Mouse (Mus musculus) forebrain, embryonic 12.5 days (tissue): ENCODE measurements around the gene Tmem185b. TPM values are rescaled to one million over a fixed set of nuclear protein-coding genes. Genes with fewer than 3 reads are reported as not detected.

ENCODE experiments used
- ATAC-seq: fragments of 200-750 bp; cut with Nextera tagmentation; 2 replicates; pipeline ENCODE4 v1.8.0; 2017; ENCODE audit warnings: moderate TSS enrichment; ENCODE audit not compliant: low FRiP score
- H3K27ac ChIP-seq: fragments of 300-500 bp; sonication (generic); 2 replicates; pipeline ENCODE4 v1.5.1; 2016; ENCODE audit warnings: mild to moderate bottlenecking
- H3K27me3 ChIP-seq: fragments of 300-500 bp; sonication (generic); 2 replicates; pipeline ENCODE4 v1.6.1; 2016; ENCODE audit warnings: mild to moderate bottlenecking
- H3K36me3 ChIP-seq: fragments of 300-500 bp; sonication (generic); replicated peaks from 2 replicates; pipeline ENCODE4 v1.6.1; 2016; ENCODE audit warnings: mild to moderate bottlenecking
- H3K4me1 ChIP-seq: fragments of 300-500 bp; sonication (generic); 2 replicates; pipeline ENCODE4 v1.6.1; 2016
- H3K4me2 ChIP-seq: fragments of 300-500 bp; sonication (generic); 2 replicates; pipeline ENCODE4 v1.6.1; 2016; ENCODE audit warnings: mild to moderate bottlenecking, moderate library complexity
- H3K4me3 ChIP-seq: fragments of 300-500 bp; sonication (generic); replicated peaks from 2 replicates; pipeline ENCODE4 v1.5.1; 2016; ENCODE audit warnings: mild to moderate bottlenecking
- H3K9ac ChIP-seq: fragments of 300-500 bp; sonication (generic); 2 replicates; pipeline ENCODE4 v1.6.1; 2016; ENCODE audit warnings: mild to moderate bottlenecking
- H3K9me3 ChIP-seq: fragments of 300-500 bp; sonication (generic); 2 replicates; pipeline ENCODE4 v1.6.1; 2016
- WGBS: fragments of 180-500 bp; shearing (Covaris S2); methylation state at CpG from one replicate; pipeline ENCODE4 v1.1.7; 2016; 5-methylcytosine and 5-hydroxymethylcytosine counted together
- polyA plus RNA-seq: library from polyadenylated mRNA; unstranded; fragments of >200 nt; fragmentation: Nextera tagmentation; extraction: Ambion mirVana; gene quantifications from 2 replicates; pipeline ENCODE4 v1.2.1, GENCODE M21; 2016

Tmem185b gene
- polyA plus RNA-seq, 1 experiment from 2014 or later = 19.7 TPM

- Histone ChIP-seq H3K4me3 (no peak overlapping the region), H3K9ac (no peak overlapping the region), H3K4me2 (no peak overlapping the region), H3K4me1 (peaks cover 3% of the 10 kb centered on the region; the same call in 1 of the 2 replicates), H3K27ac (no peak overlapping the region), H3K27me3 (no peaks in the 10 kb centered on the region), H3K36me3 (no peaks in the 10 kb centered on the region), H3K9me3 (no peaks in the 10 kb centered on the region)
- ATAC-seq = no peak
- 89% methylated on average over 2 of the region's 2 CpGs for WGBS
These were observed 31.8 kb upstream of the Tmem185b start for GRCm38 (mm10) chr1:119494024-119494711.

GRCm38 (mm10) chr1:119494712-119495395 is 31.1 kb upstream of the Tmem185b start:
- 91% methylated on average over 8 of the region's 9 CpGs for WGBS
- H3K27me3 ChIP-seq = no peaks in the 10 kb centered on the region
- H3K9me3 ChIP-seq = no peaks in the 10 kb centered on the region
- H3K27ac ChIP-seq = no peak overlapping the region
- peaks cover 3% of the 10 kb centered on the region; the same call in 1 of the 2 replicates for H3K4me1 ChIP-seq
- H3K9ac ChIP-seq = no peak overlapping the region
- H3K4me3 ChIP-seq = no peak overlapping the region
- H3K4me2 ChIP-seq = no peak overlapping the region
- ATAC-seq = no peak
- H3K36me3 ChIP-seq = no peaks in the 10 kb centered on the region

- no peak for ATAC-seq
- H3K27me3 ChIP-seq = no peaks in the 10 kb centered on the region
- WGBS = 93% methylated on average over 6 of the region's 6 CpGs
- no peak overlapping the region for H3K4me3 ChIP-seq
- H3K4me2 ChIP-seq = no peak overlapping the region
- peaks cover 3% of the 10 kb centered on the region; the same call in 1 of the 2 replicates for H3K4me1 ChIP-seq
- H3K9ac ChIP-seq = no peak overlapping the region
- no peaks in the 10 kb centered on the region for H3K9me3 ChIP-seq
- H3K27ac ChIP-seq = no peak overlapping the region
- no peaks in the 10 kb centered on the region for H3K36me3 ChIP-seq
These were observed 30.6 kb upstream of the Tmem185b start for GRCm38 (mm10) chr1:119495396-119495775.

- H3K27me3 ChIP-seq = no peaks in the 10 kb centered on the region
- no peaks in the 10 kb centered on the region for H3K4me1 ChIP-seq
- H3K9me3 ChIP-seq = no peaks in the 10 kb centered on the region
- no peak overlapping the region for H3K27ac ChIP-seq
- H3K4me2 ChIP-seq = no peak overlapping the region
- 71% methylated on average over 5 of the region's 5 CpGs for WGBS
- ATAC-seq = no peak
- H3K9ac ChIP-seq = no peak overlapping the region
- no peak overlapping the region for H3K4me3 ChIP-seq
- no peaks in the 10 kb centered on the region for H3K36me3 ChIP-seq
These were observed 28.5 kb upstream of the Tmem185b start for GRCm38 (mm10) chr1:119497346-119498004.

GRCm38 (mm10) chr1:119498536-119499231 is 27.3 kb upstream of the Tmem185b start:
- Histone ChIP-seq H3K4me3 (no peak overlapping the region), H3K4me1 (peaks cover 8% of the 10 kb centered on the region), H3K27me3 (no peaks in the 10 kb centered on the region), H3K9me3 (no peaks in the 10 kb centered on the region), H3K27ac (no peak overlapping the region), H3K9ac (no peak overlapping the region), H3K4me2 (no peak overlapping the region), H3K36me3 (no peaks in the 10 kb centered on the region)
- WGBS = 88% methylated on average over 9 of the region's 9 CpGs
- no peak for ATAC-seq

- no peak overlapping the region for H3K4me3 ChIP-seq
- no peak overlapping the region for H3K27ac ChIP-seq
- WGBS = 93% methylated on average over 10 of the region's 10 CpGs
- ATAC-seq = no peak
- no peak overlapping the region for H3K9ac ChIP-seq
- no peaks in the 10 kb centered on the region for H3K27me3 ChIP-seq
- H3K9me3 ChIP-seq = no peaks in the 10 kb centered on the region
- no peaks in the 10 kb centered on the region for H3K36me3 ChIP-seq
- H3K4me2 ChIP-seq = no peak overlapping the region
- H3K4me1 ChIP-seq = peaks cover 12% of the 10 kb centered on the region
These were observed 26.5 kb upstream of the Tmem185b start for GRCm38 (mm10) chr1:119499456-119499855.

GRCm38 (mm10) chr1:119501881-119502280 is 24.1 kb upstream of the Tmem185b start:
- no peak for ATAC-seq
- H3K27me3 ChIP-seq = peaks cover 16% of the 10 kb centered on the region
- WGBS = 83% methylated on average over 8 of the region's 8 CpGs

GRCm38 (mm10) chr1:119502729-119503128 is 23.2 kb upstream of the Tmem185b start:
- H3K4me3 ChIP-seq = no peak overlapping the region
- H3K27ac ChIP-seq = no peak overlapping the region
- H3K9me3 ChIP-seq = no peaks in the 10 kb centered on the region
- H3K27me3 ChIP-seq = peaks cover 20% of the 10 kb centered on the region
- no peaks in the 10 kb centered on the region for H3K36me3 ChIP-seq
- peaks cover 20% of the 10 kb centered on the region for H3K4me1 ChIP-seq
- WGBS = 94% methylated on average over 11 of the region's 11 CpGs
- no peak for ATAC-seq
- no peak overlapping the region for H3K9ac ChIP-seq
- no peak overlapping the region; the same call in 1 of the 2 replicates for H3K4me2 ChIP-seq

More at GRCm38 (mm10) chr1:119501881-119502280, 24.1 kb upstream of the Tmem185b start:
- Histone ChIP-seq H3K4me3 (no peak overlapping the region), H3K4me2 (no peak overlapping the region), H3K36me3 (no peaks in the 10 kb centered on the region), H3K4me1 (peaks cover 20% of the 10 kb centered on the region), H3K27ac (no peak overlapping the region), H3K9ac (no peak overlapping the region), H3K9me3 (no peaks in the 10 kb centered on the region)

GRCm38 (mm10) chr1:119503181-119503580 is 22.8 kb upstream of the Tmem185b start:
- no peaks in the 10 kb centered on the region for H3K9me3 ChIP-seq
- ATAC-seq = no peak
- H3K27ac ChIP-seq = no peak overlapping the region
- WGBS = 81% methylated on average over 3 of the region's 3 CpGs
- no peaks in the 10 kb centered on the region for H3K36me3 ChIP-seq
- 0 out of 2 replicates have a peak overlapping the region, but pooled peaks have one; percentile 57 for H3K4me3 ChIP-seq
- peaks cover 20% of the 10 kb centered on the region for H3K27me3 ChIP-seq
- H3K4me1 ChIP-seq = peaks cover 20% of the 10 kb centered on the region
- H3K9ac ChIP-seq = no peak overlapping the region
- peak overlapping the region; percentile 70 for H3K4me2 ChIP-seq

GRCm38 (mm10) chr1:119503808-119504207 is 22.2 kb upstream of the Tmem185b start:
- WGBS = 28% methylated on average over 5 of the region's 5 CpGs
- peaks cover 20% of the 10 kb centered on the region for H3K27me3 ChIP-seq
- ATAC-seq = no peak
- peak overlapping the region; percentile 70 for H3K4me2 ChIP-seq
- H3K4me3 ChIP-seq = peak overlapping the region; percentile 57
- H3K9me3 ChIP-seq = no peaks in the 10 kb centered on the region
- H3K27ac ChIP-seq = no peak overlapping the region
- H3K9ac ChIP-seq = peak overlapping the region; percentile 63; the same call in 1 of the 2 replicates
- no peaks in the 10 kb centered on the region for H3K36me3 ChIP-seq
- peaks cover 20% of the 10 kb centered on the region for H3K4me1 ChIP-seq

GRCm38 (mm10) chr1:119504260-119505062 is 21.5 kb upstream of the Tmem185b start, which contains the start of gene Ralb:
TSS of gene Ralb (minus strand) at chr1:119504794.
- Histone ChIP-seq H3K4me2 (peak within 1 kb of the TSS; percentile 70), H3K4me1 (peaks cover 20% of the 10 kb centered on the region), H3K27ac (no peak within 1 kb of the TSS), H3K9me3 (no peaks in the 10 kb centered on the region), H3K36me3 (no peaks in the 10 kb centered on the region), H3K9ac (peak within 1 kb of the TSS; percentile 63), H3K27me3 (peaks cover 20% of the 10 kb centered on the region), H3K4me3 (peak within 1 kb of the TSS; percentile 57)
- under 1% methylated on average over 57 of the region's 57 CpGs for WGBS
- peak; percentile 99 for ATAC-seq
